Mouse (Mus musculus): ENCODE results near the gene Dph2.

Dph2 gene

DNA sequence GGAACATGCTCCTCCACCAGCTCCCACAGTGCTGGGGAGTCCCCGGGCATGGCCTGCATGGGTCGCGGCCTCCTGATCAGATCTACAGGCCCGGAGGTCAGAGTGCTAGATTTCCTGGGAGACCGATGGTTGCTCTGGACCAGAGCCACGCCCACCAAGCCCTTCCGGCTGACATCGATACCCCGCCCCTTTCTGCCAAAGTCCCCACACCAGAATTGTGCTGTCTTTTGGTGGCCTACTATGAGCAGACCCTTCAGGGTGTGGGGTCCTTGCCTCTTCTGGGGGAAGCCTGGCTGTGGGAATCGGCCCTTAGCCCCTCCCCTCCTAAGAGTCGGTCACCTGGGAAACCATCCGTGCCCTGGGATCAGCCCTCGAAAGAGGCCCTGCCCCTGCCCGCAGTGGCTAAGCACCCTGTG is 19.4 kb downstream of the Dph2 start, which contains the start of gene Ccdc24:
Gene Ccdc24, minus strand, starts transcription at position 87 of the 416 bp plus-strand sequence.
- no peak for DNase-seq (ENCODE audit: low spot score)

DNA sequence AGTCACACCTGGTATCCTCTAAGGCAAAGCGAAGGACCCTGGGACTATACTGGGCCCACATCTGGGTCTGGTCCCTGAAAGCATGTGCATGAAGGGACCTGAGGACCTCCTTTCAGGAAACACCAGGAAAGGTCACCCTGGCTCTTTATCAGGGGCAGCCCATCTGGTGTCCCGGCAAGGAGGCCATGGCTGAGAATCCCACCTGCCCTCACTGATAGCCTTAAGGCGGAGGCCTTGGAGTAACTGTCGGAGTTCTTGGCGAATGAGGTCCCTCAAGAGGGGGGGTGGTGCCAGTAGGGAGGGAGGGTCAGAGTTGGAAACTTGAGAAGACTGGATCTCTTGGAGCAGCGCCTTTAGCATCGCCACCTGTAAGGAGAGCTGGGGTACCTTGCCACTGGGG is 20.0 kb downstream of the Dph2 start:
- DNase-seq (ENCODE audit: low spot score), result no peak

DNA sequence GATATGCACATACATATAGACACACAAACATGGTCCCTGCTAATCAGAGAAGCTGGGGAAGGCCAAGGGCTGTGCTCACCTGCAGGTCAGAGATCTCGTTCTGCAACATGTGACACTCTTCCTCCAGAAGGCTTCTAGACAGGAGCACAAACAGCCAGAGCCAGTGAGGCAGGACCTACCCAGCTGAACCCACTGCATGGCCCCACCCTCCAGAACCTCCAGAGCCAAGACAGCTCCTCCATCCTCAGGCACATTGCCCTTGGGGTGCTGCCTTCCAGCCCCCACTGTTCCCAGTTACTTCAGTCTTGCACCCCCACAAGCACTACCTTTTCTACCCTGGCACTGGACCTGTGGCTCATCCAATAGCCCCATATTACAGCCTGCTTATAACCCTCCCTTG is 21.4 kb downstream of the Dph2 start:
- no peak for DNase-seq (ENCODE audit: low spot score)

DNA sequence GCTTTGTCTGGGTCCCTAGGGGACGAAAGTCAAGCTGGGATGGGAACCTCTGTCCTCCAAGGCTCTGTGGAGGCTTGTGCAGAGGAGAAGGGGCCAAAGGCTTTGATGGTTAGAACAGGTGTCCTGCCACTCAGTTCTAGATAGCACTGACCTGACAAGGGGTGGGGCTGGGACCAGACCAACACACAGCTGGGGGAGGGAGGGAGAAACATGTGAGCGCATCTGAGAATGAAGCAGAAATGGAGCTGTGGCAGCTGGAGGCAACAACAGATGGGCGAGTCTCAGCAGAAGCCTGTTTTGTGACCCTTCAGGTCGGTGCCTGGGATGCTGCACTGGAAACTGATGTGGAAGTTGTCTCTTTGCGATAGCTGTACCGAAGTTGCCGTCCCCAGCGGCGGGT is 22.5 kb downstream of the Dph2 start:
- DNase-seq (ENCODE audit: low spot score), result no peak

DNA sequence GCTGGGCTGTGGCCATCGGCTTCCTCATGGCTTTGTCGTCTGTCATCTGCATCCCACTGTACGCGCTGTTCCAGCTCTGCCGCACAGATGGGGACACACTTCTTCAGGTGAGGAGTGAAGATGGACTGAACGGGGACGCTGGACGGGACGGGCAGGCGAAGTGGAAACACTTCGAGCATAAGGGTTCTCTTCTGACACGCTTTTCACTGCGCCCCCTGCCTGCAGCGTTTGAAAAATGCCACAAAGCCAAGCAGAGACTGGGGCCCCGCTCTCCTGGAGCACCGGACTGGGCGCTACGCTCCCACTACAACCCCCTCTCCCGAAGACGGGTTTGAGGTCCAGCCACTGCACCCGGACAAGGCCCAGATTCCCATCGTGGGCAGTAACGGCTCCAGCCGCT is 24.0 kb downstream of the Dph2 start:
- no peak for DNase-seq (ENCODE audit: low spot score)

DNA sequence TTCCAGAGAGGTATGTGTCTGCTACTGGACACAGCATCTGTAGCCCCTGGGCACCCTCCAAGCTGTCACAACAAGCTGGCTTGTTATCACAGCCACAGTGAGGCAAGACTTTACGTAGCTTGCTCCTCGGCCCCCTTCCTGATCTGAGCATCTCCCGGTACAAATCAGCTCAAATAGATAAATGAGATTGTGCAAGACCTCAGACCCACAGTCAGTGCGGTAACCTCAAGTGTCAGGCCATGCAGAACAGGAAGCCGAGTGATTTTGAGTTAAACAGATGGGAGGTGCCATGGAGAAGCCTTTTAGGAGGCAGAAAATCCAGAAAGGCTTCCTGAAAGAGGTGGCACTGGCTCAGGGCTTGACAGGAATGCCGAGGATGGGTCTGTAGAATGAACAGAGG is 24.8 kb downstream of the Dph2 start:
- no peak for DNase-seq (ENCODE audit: low spot score)

DNA sequence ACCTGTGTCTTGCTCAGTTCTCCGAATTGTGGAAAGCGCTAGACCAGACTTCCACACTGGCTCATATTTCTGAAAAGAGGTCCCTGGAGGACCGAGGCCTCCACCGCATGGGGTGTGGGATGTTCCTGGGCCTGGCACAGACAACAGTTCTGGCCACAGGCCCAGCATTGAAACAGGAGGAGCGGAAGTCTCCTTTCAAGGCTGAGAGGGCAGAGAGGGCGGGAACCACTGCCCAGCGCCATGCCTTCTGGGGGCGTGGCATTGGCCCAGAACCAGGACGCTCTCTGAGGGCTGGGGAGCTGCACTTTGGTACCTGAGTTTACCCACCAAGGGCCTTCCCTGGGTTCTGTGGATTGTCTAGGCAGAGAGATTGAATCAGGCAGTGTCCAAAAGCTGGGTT is 25.7 kb downstream of the Dph2 start:
- DNase-seq (ENCODE audit: low spot score), result peak; percentile 40

DNA sequence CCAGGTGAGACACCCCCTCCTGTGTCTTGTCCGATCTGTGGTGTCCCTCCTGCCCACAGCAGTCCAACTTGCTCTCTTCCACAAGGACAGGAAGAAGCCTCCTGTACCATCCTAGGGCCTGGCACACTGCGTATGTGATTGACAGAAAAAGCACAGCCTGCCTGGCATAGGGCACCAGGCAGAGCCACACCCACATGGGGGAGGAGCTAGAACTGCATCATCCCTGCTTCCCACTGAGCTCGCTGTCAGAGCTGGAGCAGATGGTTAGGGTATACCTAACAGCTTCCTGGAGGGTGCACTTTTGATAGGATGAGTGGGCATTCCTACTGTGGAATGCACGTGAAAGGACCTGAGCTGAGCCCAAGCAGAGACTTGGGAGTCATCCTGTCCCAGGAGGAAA is 29.0 kb downstream of the Dph2 start:
- DNase-seq (ENCODE audit: low spot score), result no peak

DNA sequence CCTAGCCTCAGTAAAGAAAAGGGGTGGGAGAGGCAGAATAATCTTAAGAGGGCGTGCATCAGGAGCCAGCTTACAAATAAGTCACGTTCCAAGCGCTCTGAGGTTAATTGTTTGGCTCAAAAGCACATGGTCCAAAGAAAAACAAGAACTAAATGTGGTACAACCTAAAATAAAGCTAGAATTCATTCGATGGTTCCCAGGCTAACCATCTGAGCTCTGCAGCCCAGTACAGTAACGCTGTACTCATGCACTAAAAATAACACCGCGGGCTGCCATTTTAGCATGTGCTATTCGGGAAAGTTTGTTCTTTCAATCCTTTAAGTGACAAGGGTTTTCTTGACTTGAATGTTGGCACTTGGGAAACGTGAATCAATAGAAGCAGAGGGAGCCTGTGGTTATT is 31.3 kb downstream of the Dph2 start:
- DNase-seq (ENCODE audit: low spot score), result no peak

DNA sequence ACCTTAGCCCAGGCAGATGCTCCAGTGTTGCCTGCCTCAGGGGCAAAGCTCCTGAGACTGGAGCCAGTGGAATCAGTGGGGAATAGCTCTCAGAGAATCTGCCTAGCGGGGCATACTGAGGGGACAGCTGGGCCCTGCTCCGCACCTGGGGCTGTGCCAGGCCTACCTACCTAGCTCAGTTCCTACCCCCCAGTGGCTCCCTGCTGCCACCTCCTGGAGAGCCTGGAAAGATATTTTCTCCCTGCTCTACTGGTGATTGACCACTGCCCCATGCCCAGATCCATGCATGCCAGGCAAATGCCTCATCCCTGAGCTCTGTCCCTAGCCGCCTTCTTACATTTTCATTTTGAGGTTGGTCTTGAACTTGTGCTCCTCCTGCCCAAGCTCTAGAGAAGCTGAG is 33.0 kb downstream of the Dph2 start:
- DNase-seq (ENCODE audit: low spot score), result no peak

DNA sequence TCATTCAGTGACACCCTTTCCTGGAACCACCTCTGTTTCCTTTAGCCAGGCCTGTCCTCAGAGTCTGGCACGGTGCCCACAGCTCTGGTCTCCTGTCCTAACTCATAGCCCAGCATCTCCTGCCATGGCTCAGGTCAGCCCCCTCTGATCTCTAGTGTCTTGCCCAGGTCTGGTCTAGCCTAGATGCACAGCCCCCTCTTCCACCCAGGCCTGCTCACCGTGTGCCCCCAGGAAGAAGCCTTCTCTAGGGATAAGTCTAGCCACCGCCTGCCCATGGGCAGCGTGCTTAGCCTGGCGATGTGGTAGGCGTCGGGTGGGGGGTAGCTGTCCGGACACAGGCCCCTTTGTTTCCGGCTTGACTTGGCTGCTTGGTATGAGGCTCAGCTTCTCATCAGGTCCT is 36.7 kb downstream of the Dph2 start:
- DNase-seq (ENCODE audit: low spot score), result no peak

DNA sequence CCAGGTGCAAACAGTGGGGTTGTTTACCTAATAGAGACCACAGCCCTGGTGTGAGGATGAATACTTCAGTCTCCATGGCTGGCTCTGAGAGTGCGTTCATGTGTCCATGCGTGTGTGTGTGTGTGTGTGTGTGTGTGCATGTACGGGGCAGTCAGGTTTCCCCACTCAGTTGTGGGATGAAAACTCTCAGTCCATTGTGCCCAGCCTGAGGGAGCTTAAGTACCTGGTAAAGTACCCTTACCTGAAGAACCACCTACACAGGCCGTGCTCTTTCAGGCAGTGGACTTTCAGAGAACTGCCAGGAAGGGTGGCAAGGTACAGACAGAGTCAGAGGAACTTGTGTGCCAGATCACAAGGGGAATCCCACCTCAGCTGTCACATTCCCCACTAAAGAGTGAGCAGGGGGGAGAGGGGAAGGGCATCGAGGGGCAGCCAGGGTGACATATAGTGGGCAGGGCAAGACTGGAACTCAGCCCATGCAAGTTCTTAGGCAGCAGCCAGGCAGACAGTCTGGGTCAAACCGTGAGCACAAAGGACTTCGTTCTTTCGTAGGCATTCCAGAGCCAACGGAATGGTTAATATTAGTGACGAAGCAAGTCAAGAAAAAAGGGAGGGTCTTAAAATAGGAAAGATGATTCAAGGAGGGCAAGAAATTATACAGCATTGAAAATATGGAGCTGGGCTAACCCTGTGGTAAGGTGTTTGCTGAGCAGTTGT is 39.5 kb downstream of the Dph2 start:
- no peak for DNase-seq (ENCODE audit: low spot score)

DNA sequence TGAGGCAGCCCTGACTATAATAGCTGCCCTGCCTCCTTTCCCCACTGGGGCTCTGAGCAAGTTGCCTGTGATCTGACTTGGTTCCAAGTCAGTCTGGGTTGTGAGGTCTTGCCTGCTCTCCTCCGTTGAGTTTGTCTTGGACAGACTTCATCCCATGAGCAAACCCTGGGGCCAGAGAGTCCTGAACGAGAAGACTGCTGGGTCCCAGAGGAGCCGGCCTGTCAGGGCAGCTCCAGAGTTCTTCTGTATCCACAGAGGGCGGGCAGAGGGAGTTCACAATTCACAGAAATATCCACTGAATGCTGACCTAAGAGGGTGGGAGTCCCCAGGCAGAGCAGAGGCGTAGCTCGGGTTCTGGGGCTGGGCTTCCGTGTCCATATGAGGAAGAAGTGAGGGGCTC is 41.0 kb downstream of the Dph2 start:
- no peak for DNase-seq (ENCODE audit: low spot score)

DNA sequence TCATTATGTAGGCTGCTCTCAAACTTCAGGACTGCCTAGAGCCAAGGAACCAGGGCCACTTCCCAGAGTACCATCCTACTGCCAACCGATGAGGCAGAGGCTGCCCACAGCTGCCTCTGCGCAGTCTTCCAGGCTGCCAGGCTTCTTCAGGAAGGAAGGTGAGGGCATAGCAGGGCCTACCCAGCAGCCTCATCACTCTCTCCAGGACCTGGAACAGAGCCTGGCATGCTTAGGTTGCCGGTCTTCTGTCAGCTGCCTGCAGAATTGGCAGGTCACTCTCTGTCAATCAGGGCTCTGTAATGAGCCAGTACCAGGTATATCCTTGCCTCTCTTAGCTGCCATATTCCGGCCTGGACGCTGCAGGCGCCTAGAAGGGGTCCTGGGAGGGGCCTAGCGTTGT is 41.7 kb downstream of the Dph2 start:
- DNase-seq (ENCODE audit: low spot score), result no peak

DNA sequence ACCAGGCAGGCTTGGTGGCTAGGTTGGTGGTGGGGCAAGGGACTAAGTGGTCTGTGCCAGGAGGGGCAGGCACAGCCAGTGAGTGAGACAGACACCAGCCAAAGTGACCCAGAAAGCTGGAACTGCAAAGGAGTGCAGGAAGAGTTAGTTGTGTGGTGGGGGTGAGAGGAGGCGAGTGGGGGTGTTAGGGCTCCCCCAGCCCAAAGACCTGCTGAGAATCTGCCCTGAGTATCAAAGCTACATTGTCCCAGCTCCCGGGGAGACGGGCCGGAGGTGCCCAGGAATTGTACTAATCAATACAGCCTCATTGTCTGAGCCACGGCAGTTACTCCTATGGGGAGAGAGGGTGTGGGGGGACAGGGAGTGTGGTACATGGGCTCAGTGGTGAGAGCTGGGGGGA is 42.3 kb downstream of the Dph2 start:
- DNase-seq (ENCODE audit: low spot score), result no peak

DNA sequence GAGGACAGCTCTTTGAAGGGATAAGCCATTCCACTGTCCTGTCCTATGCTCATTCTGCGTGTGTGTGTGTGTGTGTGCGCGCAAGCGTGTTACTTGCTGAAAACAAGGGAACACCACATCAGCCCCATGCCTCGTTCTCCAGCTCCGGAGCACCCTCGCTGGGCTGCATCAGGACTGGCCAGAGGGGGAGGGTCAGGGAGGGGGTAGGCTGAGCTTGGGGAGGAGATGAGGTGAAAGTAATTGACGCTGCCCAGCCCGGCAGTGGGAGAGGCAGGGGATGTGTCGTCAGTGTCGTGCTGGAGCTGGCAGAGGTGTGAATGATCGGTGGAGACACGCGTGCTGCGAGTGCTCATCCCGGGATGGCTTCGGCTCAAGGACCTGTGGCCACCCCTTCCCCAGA is 42.8 kb downstream of the Dph2 start:
- no peak for DNase-seq (ENCODE audit: low spot score)

DNA sequence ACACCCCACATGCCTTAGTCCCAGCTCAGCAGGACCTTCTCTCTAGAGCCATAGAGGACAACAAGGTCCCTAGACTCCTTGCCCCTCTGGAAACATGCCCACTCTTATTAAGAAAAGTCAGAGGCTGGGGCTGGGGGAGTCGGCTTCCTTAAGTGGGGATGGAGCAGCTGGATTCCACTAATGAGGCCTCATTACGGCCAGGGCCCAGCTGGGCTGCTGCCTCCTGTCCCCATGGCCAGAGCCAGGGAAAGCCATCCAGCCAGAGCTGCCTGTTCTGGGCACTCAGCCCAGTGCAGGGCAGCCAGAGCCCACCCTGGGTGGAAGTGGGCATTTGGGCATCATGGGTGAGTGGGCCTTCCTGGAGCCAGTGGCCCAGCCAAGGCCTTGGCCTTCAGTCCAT is 44.8 kb downstream of the Dph2 start:
- DNase-seq (ENCODE audit: low spot score), result no peak

DNA sequence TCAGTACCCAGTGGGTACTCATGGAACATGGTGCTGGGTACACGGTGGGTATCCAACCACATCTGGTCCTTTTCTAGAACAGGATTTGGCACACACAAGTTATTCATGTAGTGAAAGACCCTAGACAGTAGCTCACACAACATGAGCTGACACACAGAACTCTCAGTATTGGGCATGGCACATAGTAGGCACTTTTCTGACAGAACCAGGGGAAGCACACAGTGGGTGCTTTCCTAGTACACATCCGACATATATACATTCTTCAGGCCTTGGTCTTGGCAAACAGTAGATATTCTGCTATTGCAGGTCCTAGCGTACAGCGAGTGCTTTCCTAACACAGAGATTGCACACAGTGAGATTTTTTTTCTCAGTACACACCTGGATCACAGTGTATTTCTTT is 45.6 kb downstream of the Dph2 start:
- no peak for DNase-seq (ENCODE audit: low spot score)

DNA sequence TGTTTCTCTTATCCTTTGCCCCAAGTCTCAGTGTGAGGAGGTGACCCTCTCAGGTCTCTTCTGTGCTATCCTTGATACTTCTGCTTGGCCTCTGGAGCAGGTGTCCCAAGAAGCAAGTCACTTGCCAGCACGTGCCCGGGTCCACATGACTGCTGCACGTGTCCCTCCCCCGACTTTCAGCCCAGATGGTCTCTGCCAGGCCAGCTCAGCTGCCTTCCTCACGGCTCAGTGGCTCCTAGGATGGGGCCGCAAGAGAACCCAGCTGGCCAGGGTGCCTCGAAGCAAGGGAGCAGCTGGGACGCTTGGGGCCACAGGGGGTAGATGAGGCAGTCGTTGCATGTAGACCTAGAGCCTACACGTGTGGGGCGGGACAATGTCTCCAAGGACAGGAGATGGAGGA is 46.5 kb downstream of the Dph2 start:
- no peak for DNase-seq (ENCODE audit: low spot score)

DNA sequence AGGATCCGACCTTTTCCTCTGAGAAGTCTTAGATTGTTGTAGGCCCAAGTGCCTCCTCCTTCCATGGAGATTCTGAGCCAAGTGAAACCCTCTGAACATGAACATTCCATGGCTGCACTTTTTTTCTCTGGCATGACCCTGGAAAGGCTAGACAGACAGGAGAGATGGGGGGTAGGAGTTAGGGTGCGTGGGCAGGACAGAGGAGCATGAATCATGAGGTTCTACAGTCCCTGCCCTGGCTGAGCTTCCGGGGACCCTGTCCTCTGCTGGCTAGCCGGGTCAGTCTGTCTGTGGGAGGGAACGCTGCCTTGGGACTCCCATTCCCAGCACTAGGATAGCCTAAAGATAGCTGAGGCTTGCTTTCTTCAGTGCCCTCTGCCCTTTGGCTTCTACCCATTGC is 47.4 kb downstream of the Dph2 start:
- no peak for DNase-seq (ENCODE audit: low spot score)

DNA sequence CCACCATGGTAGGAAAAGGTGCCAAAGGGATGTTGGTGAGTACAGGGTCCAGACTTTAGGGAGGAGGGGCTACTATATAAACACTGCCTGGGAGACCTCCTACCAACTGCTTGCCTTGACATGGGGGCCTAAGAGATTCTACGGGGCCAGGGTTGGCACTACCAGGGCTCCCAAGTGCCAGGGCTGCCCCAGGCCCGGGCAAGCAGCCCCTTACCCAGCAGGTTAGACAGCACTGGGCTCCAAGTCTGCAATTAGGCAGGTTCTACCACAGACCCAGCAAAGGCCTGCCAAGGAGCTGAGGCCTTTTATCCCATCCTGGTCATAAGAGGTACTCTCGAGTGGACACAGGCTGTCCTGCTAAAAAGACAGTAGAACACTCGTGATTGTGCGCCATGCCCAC is 48.7 kb downstream of the Dph2 start:
- DNase-seq (ENCODE audit: low spot score), result no peak

DNA sequence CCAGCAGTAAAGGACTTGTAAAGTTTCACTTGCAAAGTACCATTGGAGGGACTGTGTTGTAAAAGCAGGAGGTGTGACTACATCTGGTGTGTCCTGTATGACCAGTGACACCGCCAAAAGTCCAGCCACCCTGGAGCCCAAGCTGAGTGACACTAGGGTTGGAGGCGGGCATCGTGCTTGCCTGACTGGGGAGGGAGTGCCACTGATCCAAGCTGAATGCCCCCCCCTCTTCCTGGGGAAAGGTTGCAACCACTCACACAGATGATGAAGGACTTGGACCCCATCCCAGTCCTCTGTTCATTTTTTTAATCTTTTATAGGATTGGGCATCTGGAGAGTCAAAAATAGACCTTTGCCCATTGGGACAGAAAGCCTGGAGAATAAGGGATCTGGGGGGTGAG is 50.3 kb downstream of the Dph2 start:
- DNase-seq (ENCODE audit: low spot score), result no peak

DNA sequence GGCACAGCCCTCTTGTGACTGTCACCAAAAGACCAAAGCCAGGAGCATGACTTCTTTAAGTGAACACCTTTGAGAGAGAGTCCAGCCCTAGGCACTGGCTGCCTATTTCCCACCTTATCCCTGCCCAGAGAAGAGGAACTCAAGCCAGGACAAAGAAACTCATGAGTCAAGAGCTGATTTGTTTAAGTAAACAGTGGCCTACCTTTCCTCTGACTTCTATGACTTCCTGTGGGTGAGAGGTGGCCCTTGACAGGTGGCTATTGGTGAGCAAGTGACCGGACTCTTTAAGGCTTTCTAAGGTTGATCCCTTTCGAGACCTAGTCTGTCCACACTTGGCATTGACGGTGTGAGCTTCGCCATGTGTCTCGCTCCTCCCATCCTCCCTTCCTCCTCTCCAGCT is 51.0 kb downstream of the Dph2 start:
- no peak for DNase-seq (ENCODE audit: low spot score)

DNA sequence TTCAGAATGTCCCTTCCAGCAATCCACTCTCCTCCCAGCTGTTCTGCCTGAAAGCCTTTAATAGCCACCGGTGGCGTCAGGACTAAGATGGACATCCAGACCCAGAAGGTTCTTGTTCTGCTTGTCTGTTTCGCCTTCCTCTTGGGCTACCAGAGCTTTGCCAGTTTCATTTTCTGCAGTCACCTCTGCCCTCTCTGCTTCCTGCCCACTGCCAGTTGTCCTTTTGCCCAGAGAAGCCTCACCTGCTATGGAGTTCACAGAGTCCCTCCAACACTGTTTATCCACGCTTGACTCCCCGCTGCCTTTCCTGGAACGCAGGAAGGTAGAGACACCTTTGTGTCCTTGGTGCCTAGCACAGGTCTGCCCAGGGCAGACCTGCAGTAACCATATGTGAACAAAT is 52.5 kb downstream of the Dph2 start:
- no peak for DNase-seq (ENCODE audit: low spot score)
